Mouse (Mus musculus) kidney, adult 8-10 months (tissue): ENCODE measurements around the gene Scarb2.

Experiments
- DNase-seq, 2 experiments: peaks; one replicate each; pipeline ENCODE4 v3.0.0; 2022

The Scarb2 gene

GRCm38 (mm10) chr5:92490779-92491178, 15.9 kb downstream of the Scarb2 start:
- no peak for DNase-seq

- DNase-seq: no peak
Observed at GRCm38 (mm10) chr5:92490304-92490703, 16.3 kb downstream of the Scarb2 start.

- DNase-seq: no peak
Observed at GRCm38 (mm10) chr5:92489503-92489902, 17.1 kb downstream of the Scarb2 start.

GRCm38 (mm10) chr5:92488961-92489360, 17.7 kb downstream of the Scarb2 start:
- peak in 1 of 2 experiments; percentile 44 for DNase-seq

GRCm38 (mm10) chr5:92488408-92488807, 18.2 kb downstream of the Scarb2 start:
- no peak for DNase-seq

GRCm38 (mm10) chr5:92486758-92487157, 19.9 kb downstream of the Scarb2 start:
- no peak for DNase-seq

- DNase-seq: no peak
Observed at GRCm38 (mm10) chr5:92484880-92485279, 21.8 kb downstream of the Scarb2 start.

- DNase-seq: no peak
Observed at GRCm38 (mm10) chr5:92472863-92473262, 33.8 kb downstream of the Scarb2 start.

GRCm38 (mm10) chr5:92471531-92471930, 35.1 kb downstream of the Scarb2 start:
- no peak for DNase-seq

- DNase-seq: no peak
Observed at GRCm38 (mm10) chr5:92469201-92470130, 37.2 kb downstream of the Scarb2 start.

- DNase-seq: no peak
Observed at GRCm38 (mm10) chr5:92468234-92468633, 38.4 kb downstream of the Scarb2 start.

GRCm38 (mm10) chr5:92467102-92467766, 39.4 kb downstream of the Scarb2 start:
- DNase-seq: no peak

GRCm38 (mm10) chr5:92465511-92465910, 41.1 kb downstream of the Scarb2 start:
- no peak for DNase-seq

GRCm38 (mm10) chr5:92461321-92461720, 45.3 kb downstream of the Scarb2 start:
- peak; percentile 45 to 77 for DNase-seq

GRCm38 (mm10) chr5:92458726-92459125, 47.9 kb downstream of the Scarb2 start:
- DNase-seq: peak in 1 of 2 experiments; percentile 31

GRCm38 (mm10) chr5:92457410-92457809, 49.2 kb downstream of the Scarb2 start:
- DNase-seq: no peak

GRCm38 (mm10) chr5:92452876-92453275, 53.8 kb downstream of the Scarb2 start:
- no peak for DNase-seq

- DNase-seq: no peak
Observed at GRCm38 (mm10) chr5:92446736-92447135, 59.9 kb downstream of the Scarb2 start.

- DNase-seq: no peak
Observed at GRCm38 (mm10) chr5:92445016-92445415, 61.6 kb downstream of the Scarb2 start.

- no peak for DNase-seq
Observed at GRCm38 (mm10) chr5:92442914-92443313, 63.7 kb downstream of the Scarb2 start.

GRCm38 (mm10) chr5:92441494-92441893, 65.1 kb downstream of the Scarb2 start:
- DNase-seq: no peak

- DNase-seq: no peak
Observed at GRCm38 (mm10) chr5:92438540-92438939, 68.1 kb downstream of the Scarb2 start.

- peak; percentile 97 for DNase-seq
Observed at GRCm38 (mm10) chr5:92435025-92435584, 71.5 kb downstream of the Scarb2 start, which contains the start of gene Nup54. Nup54 (minus strand) TSS chr5:92435219.

- DNase-seq: peak; percentile 26 to 38
Observed at GRCm38 (mm10) chr5:92434571-92434985, 72.1 kb downstream of the Scarb2 start.
